ENCODE assay signal across 8 mouse cellular contexts in genomic region chr7:72362690-72363089, GRCm38 (mm10). TPM values are rescaled to one million over a fixed set of nuclear protein-coding genes. Genes with fewer than 3 reads are reported as not detected.
DNase-seq lines count a peak whose midpoint lies in the region; ATAC-seq lines count a peak whose summit lies in the region.

No protein-coding gene starts in this region.

- no peaks in the 10 kb centered on the region for H3K27me3 ChIP-seq in forebrain, embryonic 10.5 days (ENCODE audit: poor library complexity, severe bottlenecking)
- no peaks in the 10 kb centered on the region for H3K27me3 ChIP-seq in forebrain, embryonic 15.5 days

- DNase-seq in forebrain, embryonic 10.5 days (ENCODE audit: extremely low spot score, low spot score): peak; percentile 60
- peak; percentile 11 for DNase-seq in MN1 (ENCODE audit: low spot score)
- DNase-seq in cerebellum, postnatal 10 days: peak; percentile 83 to 85
- DNase-seq in gastrocnemius, postnatal 36 days: peak; percentile 47 to 56
- peak; percentile 44 to 84 for DNase-seq in layer of hippocampus, postnatal 25 days (ENCODE audit: extremely low spot score in 1 of 2, low spot score in 1 of 2)
- peak; percentile 40 to 63 for DNase-seq in spleen, postnatal 14 days (ENCODE audit: low spot score in 2 of 2)

- intact Hi-C loops in gastrocnemius, postnatal 36 days (cut with DNase I): loop anchor here (2.0 kb wide), 1 partner anchor 122 kb away; no protein-coding TSS in a partner anchor

- no peak overlapping the region for H3K4me2 ChIP-seq in forebrain, embryonic 15.5 days (replicated peaks)

- H3K27ac ChIP-seq in forebrain, embryonic 10.5 days: no peak overlapping the region
- H3K27ac ChIP-seq in forebrain, embryonic 15.5 days (replicated peaks): no peak overlapping the region

- H3K4me3 ChIP-seq in forebrain, embryonic 10.5 days: no peak overlapping the region
- no peak overlapping the region for H3K4me3 ChIP-seq in forebrain, embryonic 15.5 days

- 20% methylated on average over 3 of the region's 3 CpGs for WGBS in forebrain, embryonic 10.5 days
- WGBS in forebrain, embryonic 15.5 days: 16% methylated on average over 3 of the region's 3 CpGs

- H3K4me1 ChIP-seq in forebrain, embryonic 10.5 days: peaks cover 8% of the 10 kb centered on the region
- no peaks in the 10 kb centered on the region for H3K4me1 ChIP-seq in forebrain, embryonic 15.5 days

- H3K9me3 ChIP-seq in forebrain, embryonic 10.5 days: no peaks in the 10 kb centered on the region
- no peaks in the 10 kb centered on the region for H3K9me3 ChIP-seq in forebrain, embryonic 15.5 days

- ATAC-seq in forebrain, embryonic 15.5 days (replicated peaks): no peak
- 0 out of 2 replicates have a peak, but pooled peaks have one; percentile 70 for ATAC-seq in megakaryocyte-erythroid progenitor cell, adult 5-6 weeks (replicated peaks; ENCODE audit: low FRiP score, low TSS enrichment, poor library complexity, severe bottlenecking)

- no peak overlapping the region for H3K9ac ChIP-seq in forebrain, embryonic 15.5 days (replicated peaks)

- no peaks in the 10 kb centered on the region for H3K36me3 ChIP-seq in forebrain, embryonic 10.5 days (replicated peaks)
- no peaks in the 10 kb centered on the region for H3K36me3 ChIP-seq in forebrain, embryonic 15.5 days

RNA-seq across cellular contexts. Expression of gene Mctp2, which starts 56.3 kb away (rescaled TPM):
- 0.11 and 0.14 TPM in 2 replicates for polyA plus RNA-seq in forebrain, embryonic 10.5 days (2016; fragmentation: Nextera tagmentation; extraction: Ambion mirVana)
- polyA plus RNA-seq in forebrain, embryonic 15.5 days (2015; fragmentation: Nextera tagmentation; extraction: Ambion mirVana): 0.18 and 0.24 TPM in 2 replicates
- total RNA-seq in gastrocnemius, postnatal 36 days (2021): under 1 TPM in 1 of 2 experiments, not detected in 1; 0.08 TPM
- total RNA-seq in layer of hippocampus, postnatal 25 days (2021): 1 to 10 TPM; 1.2 to 1.4 TPM
- 0.35 and 2.2 TPM in 2 replicates for total RNA-seq in megakaryocyte-erythroid progenitor cell, adult 5-6 weeks (2014; fragmentation: Nextera tagmentation)
- total RNA-seq in megakaryocyte-erythroid progenitor cell, adult 5-6 weeks (2017): 4.3 TPM in 1 of 2 replicates, not detected in the other

Comparison
In these comparisons a context has a peak if more than half of its experiments do, and no peak if none do; other contexts are left out.
1. DNase-seq: peak in every context shown above with its lines; median percentile 84 in cerebellum, postnatal 10 days; 64 in layer of hippocampus, postnatal 25 days; 60 in forebrain, embryonic 10.5 days; 52 in gastrocnemius, postnatal 36 days; 52 in spleen, postnatal 14 days; 11 in MN1.